Mouse (Mus musculus) MEL (cell line): ENCODE data around the gene Ankrd52.

Experiments
- CTCF ChIP-seq, 3 experiments: IDR thresholded peaks in 2 of 3; conservative IDR thresholded peaks in 1 of 3; 2 replicates each; pipeline ENCODE4 v1.5.1; 2011 to 2012; ENCODE audit warnings: low read length in 3 of 3, low read depth in 2 of 3, mild to moderate bottlenecking in 2 of 3, improper control_type of control experiment in 1 of 3, inconsistent platforms in 1 of 3, mixed read lengths in 1 of 3, moderate library complexity in 1 of 3; ENCODE audit not compliant: control insufficient read depth in 1 of 3, insufficient read depth in 1 of 3, poor library complexity in 1 of 3, severe bottlenecking in 1 of 3
- E2F4 ChIP-seq: IDR thresholded peaks from 2 replicates; pipeline ENCODE4 v1.6.1; 2011; ENCODE audit warnings: low read depth, low read length, improper control_type of control experiment, borderline replicate concordance
- GATA1 ChIP-seq: IDR thresholded peaks from 2 replicates; pipeline ENCODE4 v1.6.1; 2011; ENCODE audit warnings: low read depth, low read length, improper control_type of control experiment
- KAT2A ChIP-seq: conservative IDR thresholded peaks from 2 replicates; pipeline ENCODE4 v1.6.1; 2012; ENCODE audit warnings: low read depth, low read length, improper control_type of control experiment, inconsistent platforms
- MAX ChIP-seq: IDR thresholded peaks from 2 replicates; pipeline ENCODE4 v1.6.1; 2011; ENCODE audit warnings: low read length, improper control_type of control experiment
- POLR2A ChIP-seq, 2 experiments: IDR thresholded peaks; 2 replicates each; pipeline ENCODE4 v1.6.1; 2011 to 2012; ENCODE audit warnings: low read length in 2 of 2, mild to moderate bottlenecking in 2 of 2, control low read depth in 1 of 2, improper control_type of control experiment in 1 of 2, low read depth in 1 of 2, moderate library complexity in 1 of 2; ENCODE audit not compliant: control insufficient read depth in 1 of 2, insufficient read depth in 1 of 2, poor library complexity in 1 of 2
- RCOR1 ChIP-seq: IDR thresholded peaks from 2 replicates; pipeline ENCODE4 v1.6.1; 2012; ENCODE audit warnings: low read depth, mild to moderate bottlenecking, inconsistent platforms, low read length, improper control_type of control experiment
- SIN3A ChIP-seq: IDR thresholded peaks from 2 replicates; pipeline ENCODE4 v1.6.1; 2012; ENCODE audit warnings: low read length, improper control_type of control experiment, inconsistent platforms
- UBTF ChIP-seq: IDR thresholded peaks from 2 replicates; pipeline ENCODE4 v1.6.1; 2012; ENCODE audit warnings: low read depth, mild to moderate bottlenecking, inconsistent platforms, low read length, improper control_type of control experiment, moderate library complexity, borderline replicate concordance; ENCODE audit not compliant: insufficient read depth
- ZMIZ1 ChIP-seq: IDR thresholded peaks from 2 replicates; pipeline ENCODE4 v1.6.1; 2012; ENCODE audit warnings: low read depth, mild to moderate bottlenecking, inconsistent platforms, low read length, improper control_type of control experiment, moderate library complexity

- no peak for TF ChIP-seq POLR2A (IDR thresholded peaks at IDR 0.05; ENCODE audit: control insufficient read depth in 1 of 2, insufficient read depth in 1 of 2, low read depth in 1 of 2, low read length in 2 of 2, poor library complexity in 1 of 2)
- TF ChIP-seq MAX, result no peak
- TF ChIP-seq CTCF (IDR thresholded peaks at IDR 0.05 in 2 of 3, conservative IDR thresholded peaks at IDR 0.05 in 1 of 3; ENCODE audit: control insufficient read depth in 1 of 3, insufficient read depth in 1 of 3, low read depth in 2 of 3, low read length in 3 of 3, poor library complexity in 1 of 3, severe bottlenecking in 1 of 3), result no peak
- 0 out of 2 replicates have a peak, but pooled peaks have one; percentile 35 for TF ChIP-seq GATA1
- TF ChIP-seq RCOR1, result peak; percentile 78
- no peak for TF ChIP-seq UBTF
- TF ChIP-seq SIN3A, result no peak
- TF ChIP-seq KAT2A, result no peak
- no peak for TF ChIP-seq ZMIZ1
- TF ChIP-seq E2F4, result no peak
Measured at GRCm38 (mm10) chr10:128445407-128445806, 68.5 kb downstream of the Ankrd52 start.
